Mouse (Mus musculus): ENCODE data around the gene Alox5. TPM values are rescaled to one million over a fixed set of nuclear protein-coding genes. Genes with fewer than 3 reads are reported as not detected.
"Not testable (repeated sequence)": the region's sequence is repeated elsewhere in the genome, so short reads cannot be mapped to it uniquely, and the experiment has no call there.

Gene Alox5
- 0.56 and 0.75 TPM in 2 replicates for polyA plus RNA-seq (2015; fragmentation: Nextera tagmentation; extraction: Ambion mirVana)

DNA sequence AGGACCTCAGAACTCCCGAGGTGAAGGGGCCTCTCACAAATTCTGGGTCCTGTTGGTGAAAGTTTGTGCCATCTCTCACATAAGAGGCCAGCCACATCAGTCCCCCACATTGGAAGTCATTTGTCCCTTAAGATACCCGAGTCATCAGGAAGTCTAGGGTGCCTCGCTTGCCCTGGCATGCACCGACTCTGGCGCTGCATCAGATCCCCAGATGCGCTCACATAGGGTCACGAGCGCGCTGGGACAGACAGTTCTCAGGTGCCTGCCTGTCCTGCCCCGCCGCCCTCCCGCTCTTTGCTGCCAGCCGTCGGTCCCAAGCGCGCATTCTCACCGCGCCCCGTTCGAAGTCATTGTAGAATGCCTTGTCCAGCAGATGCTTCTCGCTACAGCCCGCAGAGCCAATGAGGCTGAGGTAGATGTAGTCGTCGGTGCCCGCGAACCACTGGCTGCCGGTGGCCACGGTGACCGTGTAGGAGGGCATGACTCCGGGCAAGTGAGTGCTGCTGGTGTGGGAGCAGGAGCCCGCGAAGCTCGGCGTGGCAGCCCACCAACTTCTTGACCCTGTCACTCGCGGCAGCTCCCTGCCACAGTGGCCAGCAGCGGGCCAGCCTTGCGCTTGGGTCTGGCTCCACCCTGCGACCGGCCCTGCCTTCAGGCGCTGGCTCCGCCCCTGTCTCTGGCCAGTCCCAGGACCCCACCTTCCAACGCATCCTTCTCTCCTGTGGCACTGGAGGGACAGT lies at the start of gene Alox5:
Alox5 (minus strand) TSS at position 635 of the 740 bp plus-strand sequence.
- peak within 1 kb of the TSS; percentile 62 for H3K4me2 ChIP-seq
- peak; percentile 15; the same call in 1 of the 2 replicates for ATAC-seq (ENCODE audit: low FRiP score, low read depth)
- peak within 1 kb of the TSS; percentile 36 for H3K4me3 ChIP-seq
- 3% methylated on average over 43 of the region's 43 CpGs for WGBS
- peaks cover 7% of the 10 kb centered on the region for H3K4me1 ChIP-seq (replicated peaks)
- H3K27me3 ChIP-seq: peaks cover 15% of the 10 kb centered on the region
- H3K9ac ChIP-seq: no peak within 1 kb of the TSS
- H3K27ac ChIP-seq (replicated peaks): no peak within 1 kb of the TSS
- H3K36me3 ChIP-seq: no peaks in the 10 kb centered on the region
- H3K9me3 ChIP-seq: no peaks in the 10 kb centered on the region

DNA sequence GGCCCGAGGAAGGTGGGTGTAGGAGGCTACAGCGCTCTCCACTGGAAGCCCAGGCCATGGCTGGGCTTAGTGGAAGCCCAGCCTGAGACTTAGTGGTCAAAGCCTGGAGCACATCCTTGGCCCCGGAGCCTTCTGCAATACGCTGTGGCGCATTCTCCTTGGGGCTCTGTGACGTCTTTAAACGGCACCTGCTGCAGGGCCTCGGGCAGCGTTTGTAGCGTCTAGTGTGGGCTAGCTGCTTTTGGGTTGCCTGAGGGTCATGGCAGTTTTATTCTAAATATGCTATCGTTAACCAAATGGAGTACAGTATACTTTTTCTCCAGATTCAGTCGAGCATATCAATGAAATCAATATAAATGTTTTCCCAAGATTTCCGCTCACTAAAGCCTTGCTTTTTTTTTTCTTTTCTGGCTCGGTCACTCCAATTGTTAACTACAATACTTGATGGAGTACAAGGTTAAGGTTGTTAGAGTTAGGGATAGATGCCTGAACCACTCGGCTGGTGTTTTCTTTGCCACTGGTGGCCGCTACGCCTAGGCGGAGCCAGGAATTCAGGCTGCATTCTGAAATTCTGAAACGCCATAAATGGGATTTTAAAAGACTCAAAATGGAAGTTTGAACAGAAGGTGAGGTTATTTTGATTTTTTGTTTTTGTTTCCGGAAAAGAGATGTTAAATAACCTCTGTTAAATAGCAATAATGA lies 45.5 kb upstream of the Alox5 start, which contains the start of gene Olfr212:
Olfr212 (plus strand) TSS at position 215 of the 702 bp plus-strand sequence.
- H3K27me3 ChIP-seq; H3K9ac ChIP-seq; ATAC-seq (ENCODE audit: low FRiP score, low read depth); H3K4me3 ChIP-seq; H3K4me2 ChIP-seq; H3K4me1 ChIP-seq (replicated peaks); H3K27ac ChIP-seq (replicated peaks); H3K9me3 ChIP-seq; H3K36me3 ChIP-seq: not testable (repeated sequence)
- WGBS: 92% methylated on average over 20 of the region's 20 CpGs

DNA sequence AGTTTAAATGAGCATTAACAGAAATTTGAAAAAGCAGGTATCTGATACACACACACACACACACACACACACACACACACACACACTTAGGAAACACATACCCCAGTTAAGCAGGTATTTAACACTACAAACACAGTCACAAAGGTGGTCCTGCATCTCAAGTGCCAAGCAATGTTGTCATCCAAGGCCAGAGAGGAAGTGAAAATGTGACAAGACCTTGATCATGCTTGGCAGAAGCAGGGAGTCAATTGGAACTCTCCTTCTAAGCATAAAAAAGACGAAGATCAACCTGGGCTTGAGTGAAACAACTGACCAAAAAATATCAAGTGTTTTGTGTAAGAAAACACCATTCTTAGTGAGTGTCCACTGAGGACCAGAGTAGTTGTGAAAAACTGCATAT lies 35.0 kb upstream of the Alox5 start:
- Histone ChIP-seq H3K4me2 (no peak overlapping the region), H3K36me3 (no peaks in the 10 kb centered on the region), H3K9me3 (no peaks in the 10 kb centered on the region), H3K27ac (replicated peaks) (no peak overlapping the region), H3K4me1 (replicated peaks) (no peaks in the 10 kb centered on the region), H3K9ac (no peak overlapping the region), H3K27me3 (no peaks in the 10 kb centered on the region), H3K4me3 (no peak overlapping the region)
- 88% methylated on average over 1 of the region's 1 CpGs for WGBS
- no peak for ATAC-seq (ENCODE audit: low FRiP score, low read depth)

DNA sequence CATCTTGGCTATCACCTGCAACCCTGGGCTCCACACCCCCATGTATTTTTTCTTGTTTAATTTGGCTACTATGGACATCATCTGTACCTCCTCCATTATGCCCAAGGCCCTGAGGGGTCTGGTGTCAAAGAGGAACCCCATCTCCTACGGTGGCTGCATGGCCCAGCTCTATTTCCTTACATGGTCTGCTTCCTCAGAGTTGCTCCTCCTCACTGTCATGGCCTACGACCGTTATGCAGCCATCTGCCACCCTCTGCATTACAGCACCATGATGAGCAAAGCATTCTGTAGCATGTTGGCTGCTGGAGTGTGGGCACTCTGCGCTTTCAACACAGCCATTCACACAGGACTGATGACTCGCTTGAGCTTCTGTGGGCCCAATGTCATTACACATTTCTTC lies 32.8 kb upstream of the Alox5 start:
- no peaks in the 10 kb centered on the region; the same call in 1 of the 2 replicates for H3K4me1 ChIP-seq (replicated peaks)
- no peaks in the 10 kb centered on the region for H3K27me3 ChIP-seq
- H3K9ac ChIP-seq: no peak overlapping the region
- H3K9me3 ChIP-seq: no peaks in the 10 kb centered on the region
- H3K27ac ChIP-seq (replicated peaks): no peak overlapping the region
- WGBS: 88% methylated on average over 5 of the region's 5 CpGs
- no peak overlapping the region for H3K4me2 ChIP-seq
- no peak for ATAC-seq (ENCODE audit: low FRiP score, low read depth)
- H3K4me3 ChIP-seq: no peak overlapping the region
- no peaks in the 10 kb centered on the region for H3K36me3 ChIP-seq

DNA sequence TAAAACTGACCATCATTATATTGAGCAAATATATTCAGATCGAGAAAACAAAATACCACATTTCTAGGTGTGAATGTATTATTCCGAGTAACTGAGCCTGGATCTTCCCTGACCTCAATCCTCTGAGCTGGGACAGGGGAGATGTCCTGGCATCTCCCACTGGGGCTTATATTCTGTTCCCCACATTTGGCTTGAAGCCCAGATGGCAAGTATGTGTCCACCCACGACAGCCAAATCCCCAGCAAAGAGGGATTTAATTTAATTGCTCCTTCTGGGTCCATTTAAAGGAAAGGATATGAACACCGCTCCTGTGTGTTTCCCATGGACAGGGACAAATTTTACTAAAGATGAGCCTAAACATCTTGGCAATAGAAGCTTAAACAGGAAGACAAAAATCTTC lies 27.8 kb upstream of the Alox5 start, which contains the start of gene Olfr211:
Olfr211 (plus strand) TSS at position 301 of the 400 bp plus-strand sequence.
- no peak within 1 kb of the TSS for H3K27ac ChIP-seq (replicated peaks)
- ATAC-seq (ENCODE audit: low FRiP score, low read depth): no peak
- no peak within 1 kb of the TSS for H3K4me2 ChIP-seq
- no peaks in the 10 kb centered on the region for H3K36me3 ChIP-seq
- WGBS: 66% methylated on average over 4 of the region's 4 CpGs
- H3K27me3 ChIP-seq: no peaks in the 10 kb centered on the region
- no peak within 1 kb of the TSS for H3K9ac ChIP-seq
- H3K9me3 ChIP-seq: no peaks in the 10 kb centered on the region
- no peak within 1 kb of the TSS for H3K4me3 ChIP-seq
- no peaks in the 10 kb centered on the region; the same call in 1 of the 2 replicates for H3K4me1 ChIP-seq (replicated peaks)

DNA sequence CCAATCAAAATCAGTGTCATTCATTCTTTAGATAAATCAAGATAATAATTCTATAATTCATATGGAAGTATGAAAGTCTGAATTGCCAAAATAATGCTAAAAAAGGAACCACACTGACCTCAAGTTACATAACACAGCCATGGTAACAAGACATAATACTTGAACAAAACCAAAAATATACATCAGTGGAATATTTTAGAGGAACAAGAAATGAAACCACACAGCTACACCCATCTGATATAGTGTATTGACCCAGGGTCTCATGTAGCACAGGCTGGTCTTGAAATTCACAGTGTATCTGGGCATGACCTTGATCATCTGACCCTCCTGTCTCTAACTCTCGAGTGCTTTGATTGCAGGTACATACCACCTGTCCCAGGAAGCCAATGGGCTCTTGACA lies 25.9 kb upstream of the Alox5 start:
- no peak overlapping the region for H3K4me2 ChIP-seq
- no peaks in the 10 kb centered on the region for H3K36me3 ChIP-seq
- no peak overlapping the region for H3K27ac ChIP-seq (replicated peaks)
- no peak for ATAC-seq (ENCODE audit: low FRiP score, low read depth)
- no peak overlapping the region for H3K4me3 ChIP-seq
- no peaks in the 10 kb centered on the region for H3K27me3 ChIP-seq
- no peak overlapping the region for H3K9ac ChIP-seq
- 76% methylated on average over 1 of the region's 1 CpGs for WGBS
- H3K4me1 ChIP-seq (replicated peaks): no peaks in the 10 kb centered on the region; the same call in 1 of the 2 replicates
- H3K9me3 ChIP-seq: no peaks in the 10 kb centered on the region

DNA sequence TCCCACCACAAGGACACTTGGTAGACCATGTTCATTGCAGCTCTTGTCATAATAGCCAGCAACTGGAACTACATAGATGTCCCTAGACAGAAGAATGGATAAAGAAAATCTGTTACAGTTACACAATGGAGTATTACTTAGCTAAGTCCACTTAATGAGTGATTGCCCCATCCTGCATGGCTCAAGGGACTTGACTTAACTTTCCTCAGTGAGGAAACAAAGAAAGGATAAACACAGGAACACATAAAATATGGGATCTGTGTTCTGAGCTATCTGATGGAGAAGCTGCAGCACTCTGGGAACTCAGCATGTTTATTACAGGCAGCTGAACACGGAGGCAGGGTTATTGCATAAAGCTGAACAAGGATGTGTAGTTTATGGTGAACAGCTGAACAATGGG lies 24.1 kb upstream of the Alox5 start:
- H3K4me1 ChIP-seq (replicated peaks): no peaks in the 10 kb centered on the region; the same call in 1 of the 2 replicates
- no peak for ATAC-seq (ENCODE audit: low FRiP score, low read depth)
- no peaks in the 10 kb centered on the region for H3K9me3 ChIP-seq
- H3K27ac ChIP-seq (replicated peaks): no peak overlapping the region
- H3K4me2 ChIP-seq: no peak overlapping the region
- no peaks in the 10 kb centered on the region for H3K27me3 ChIP-seq
- WGBS: 86% methylated on average over 1 of the region's 1 CpGs
- no peaks in the 10 kb centered on the region for H3K36me3 ChIP-seq
- no peak overlapping the region for H3K9ac ChIP-seq
- no peak overlapping the region for H3K4me3 ChIP-seq

DNA sequence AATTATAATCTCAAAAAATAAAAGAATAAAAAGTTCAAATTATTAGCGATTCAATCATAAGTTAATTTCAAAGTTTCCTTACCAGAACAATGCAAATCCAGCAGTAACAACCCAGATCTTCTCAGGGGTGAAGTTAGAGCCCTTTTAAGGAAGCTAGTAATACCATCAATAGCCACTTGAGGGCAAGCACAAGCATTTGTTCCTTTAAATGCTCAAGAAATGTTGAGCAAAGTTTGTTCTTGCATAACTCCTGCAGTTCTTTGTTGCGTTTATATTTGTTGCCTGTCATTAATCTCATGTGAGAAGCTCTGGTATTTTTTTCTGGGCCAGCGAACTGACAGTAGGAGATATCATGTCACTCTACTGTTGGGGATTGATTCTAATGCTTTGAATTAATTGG lies 7.1 kb upstream of the Alox5 start:
- no peak overlapping the region for H3K4me2 ChIP-seq
- H3K9me3 ChIP-seq: no peaks in the 10 kb centered on the region
- WGBS: 33% methylated on average over 3 of the region's 3 CpGs
- ATAC-seq (ENCODE audit: low FRiP score, low read depth): no peak
- H3K4me3 ChIP-seq: no peak overlapping the region
- no peak overlapping the region for H3K27ac ChIP-seq (replicated peaks)
- H3K36me3 ChIP-seq: no peaks in the 10 kb centered on the region
- no peaks in the 10 kb centered on the region for H3K4me1 ChIP-seq (replicated peaks)
- no peaks in the 10 kb centered on the region for H3K27me3 ChIP-seq
- H3K9ac ChIP-seq: no peak overlapping the region

DNA sequence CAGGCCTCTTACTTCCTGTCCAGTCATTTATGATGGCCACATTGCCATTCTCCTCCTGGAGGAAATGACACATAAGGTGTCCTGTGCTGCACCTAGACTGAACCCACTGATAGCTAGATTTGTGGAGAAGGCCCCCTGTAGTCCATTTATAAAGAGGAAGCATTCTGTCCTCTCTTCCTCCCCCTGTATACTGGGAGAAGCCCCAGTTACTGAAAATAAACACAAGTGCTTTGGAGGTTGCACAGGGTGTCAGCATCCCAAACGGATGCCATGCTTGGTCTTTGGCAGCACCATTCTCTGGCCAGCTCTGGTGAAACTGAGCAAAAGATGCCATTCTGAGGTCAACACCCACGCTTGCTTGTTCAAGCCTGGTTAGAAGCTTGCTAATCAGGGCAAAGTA lies 1.7 kb downstream of the Alox5 start:
- WGBS: 74% methylated on average over 2 of the region's 2 CpGs
- Histone ChIP-seq H3K4me3 (no peak overlapping the region), H3K9me3 (no peaks in the 10 kb centered on the region), H3K4me2 (no peak overlapping the region), H3K36me3 (no peaks in the 10 kb centered on the region), H3K4me1 (replicated peaks) (peaks cover 7% of the 10 kb centered on the region), H3K27me3 (peaks cover 15% of the 10 kb centered on the region), H3K27ac (replicated peaks) (no peak overlapping the region), H3K9ac (no peak overlapping the region)
- ATAC-seq (ENCODE audit: low FRiP score, low read depth): no peak

DNA sequence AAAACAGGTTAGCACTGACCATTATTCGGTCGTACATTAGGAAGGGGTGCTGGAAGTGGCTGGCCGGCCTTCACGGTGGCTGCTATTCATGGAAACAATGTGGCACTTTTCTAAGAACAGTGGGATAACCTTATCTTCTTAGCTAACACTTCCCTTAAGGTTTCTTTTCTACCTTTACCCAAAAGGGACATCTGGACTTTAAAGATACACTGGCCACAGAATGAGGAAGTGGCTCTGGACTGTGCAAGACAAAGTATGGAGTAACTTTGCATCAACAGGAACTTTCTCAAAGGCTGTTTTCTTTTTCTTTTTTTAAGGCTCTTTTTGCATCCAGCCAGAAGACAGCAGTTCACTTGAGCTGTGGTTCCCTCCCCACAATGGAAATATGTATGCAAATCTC lies 2.2 kb downstream of the Alox5 start:
- H3K36me3 ChIP-seq: no peaks in the 10 kb centered on the region
- no peak overlapping the region for H3K4me2 ChIP-seq
- no peaks in the 10 kb centered on the region for H3K9me3 ChIP-seq
- no peak overlapping the region for H3K27ac ChIP-seq (replicated peaks)
- H3K4me1 ChIP-seq (replicated peaks): peaks cover 7% of the 10 kb centered on the region
- H3K27me3 ChIP-seq: peaks cover 15% of the 10 kb centered on the region
- no peak for ATAC-seq (ENCODE audit: low FRiP score, low read depth)
- 80% methylated on average over 4 of the region's 4 CpGs for WGBS
- no peak overlapping the region for H3K9ac ChIP-seq
- H3K4me3 ChIP-seq: no peak overlapping the region

DNA sequence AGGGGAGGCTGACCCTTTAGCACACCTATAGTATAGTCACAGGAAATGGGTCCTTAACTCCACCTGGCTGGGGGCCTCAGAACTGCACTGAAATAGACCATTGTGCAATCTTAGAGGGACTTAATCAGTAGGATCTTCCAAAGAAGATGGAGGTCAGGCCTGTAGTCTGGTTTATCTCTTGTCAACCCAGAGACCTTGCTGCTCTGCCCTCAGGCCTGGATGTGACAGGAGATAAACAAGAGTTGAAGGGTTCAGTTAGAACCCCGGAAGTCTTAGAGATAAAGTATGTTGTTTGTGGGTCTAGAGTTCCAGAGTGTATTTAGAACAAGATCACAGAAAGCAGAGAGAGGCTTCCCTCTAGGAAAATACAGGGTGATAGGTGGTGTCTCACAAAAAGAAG lies 4.5 kb downstream of the Alox5 start:
- Histone ChIP-seq H3K9me3 (no peaks in the 10 kb centered on the region), H3K4me1 (replicated peaks) (peaks cover 7% of the 10 kb centered on the region), H3K4me3 (no peak overlapping the region), H3K36me3 (no peaks in the 10 kb centered on the region), H3K9ac (no peak overlapping the region), H3K27me3 (peaks cover 11% of the 10 kb centered on the region), H3K27ac (replicated peaks) (no peak overlapping the region), H3K4me2 (no peak overlapping the region)
- 91% methylated on average over 1 of the region's 1 CpGs for WGBS
- no peak for ATAC-seq (ENCODE audit: low FRiP score, low read depth)

DNA sequence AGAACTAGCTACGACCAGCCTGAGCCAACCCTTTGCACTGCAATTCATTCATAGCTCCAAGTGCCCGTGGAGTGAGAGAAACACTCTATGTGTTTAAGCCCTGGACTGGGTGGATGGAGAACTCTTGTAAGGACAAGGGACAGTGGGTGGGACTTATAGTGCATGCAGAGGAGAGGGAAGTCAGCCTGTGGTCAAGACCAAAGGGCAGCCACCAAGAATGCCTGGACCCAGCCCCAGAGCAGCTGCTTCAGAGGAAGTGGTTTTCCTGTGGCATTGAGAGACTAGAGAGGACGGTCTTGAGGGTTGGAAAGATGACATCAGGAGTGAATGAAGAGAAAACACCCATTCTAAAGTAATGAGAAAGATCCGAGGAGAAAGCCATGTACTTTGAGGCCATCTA lies 5.2 kb downstream of the Alox5 start:
- Histone ChIP-seq H3K4me3 (no peak overlapping the region), H3K27ac (replicated peaks) (no peak overlapping the region), H3K27me3 (peaks cover 8% of the 10 kb centered on the region; the same call in 1 of the 2 replicates), H3K9ac (no peak overlapping the region), H3K4me2 (no peak overlapping the region), H3K4me1 (replicated peaks) (peaks cover 4% of the 10 kb centered on the region), H3K36me3 (no peaks in the 10 kb centered on the region), H3K9me3 (no peaks in the 10 kb centered on the region)
- no peak for ATAC-seq (ENCODE audit: low FRiP score, low read depth)
- 79% methylated on average over 4 of the region's 4 CpGs for WGBS
